Mouse (Mus musculus) neural tube, embryonic 15.5 days (tissue): ENCODE measurements around the gene Scml4. TPM values are rescaled to one million over a fixed set of nuclear protein-coding genes. Genes with fewer than 3 reads are reported as not detected.

Source experiments
- ATAC-seq: fragments of 200-750 bp; cut with Nextera tagmentation; 2 replicates; pipeline ENCODE4 v1.8.0; 2017; ENCODE audit warnings: mild to moderate bottlenecking, moderate TSS enrichment, moderate library complexity; ENCODE audit not compliant: low FRiP score
- H3K27ac ChIP-seq: fragments of 300-500 bp; sonication (generic); replicated peaks from 2 replicates; pipeline ENCODE4 v1.5.1; 2015; ENCODE audit warnings: mild to moderate bottlenecking, inconsistent platforms
- H3K27me3 ChIP-seq: fragments of 300-500 bp; sonication (generic); replicated peaks from 2 replicates; pipeline ENCODE4 v1.6.1; 2015; ENCODE audit warnings: inconsistent platforms
- H3K36me3 ChIP-seq: fragments of 300-500 bp; sonication (generic); 2 replicates; pipeline ENCODE4 v1.6.1; 2015; ENCODE audit warnings: inconsistent platforms
- H3K4me1 ChIP-seq: fragments of 300-500 bp; sonication (generic); 2 replicates; pipeline ENCODE4 v1.6.1; 2015; ENCODE audit warnings: inconsistent platforms
- H3K4me2 ChIP-seq: fragments of 300-500 bp; sonication (generic); 2 replicates; pipeline ENCODE4 v1.6.1; 2015; ENCODE audit warnings: inconsistent platforms, mild to moderate bottlenecking, moderate library complexity
- H3K4me3 ChIP-seq: fragments of 300-500 bp; sonication (generic); replicated peaks from 2 replicates; pipeline ENCODE4 v1.5.1; 2015; ENCODE audit warnings: mild to moderate bottlenecking, inconsistent platforms
- H3K9ac ChIP-seq: fragments of 300-500 bp; sonication (generic); replicated peaks from 2 replicates; pipeline ENCODE4 v1.6.1; 2015; ENCODE audit warnings: mild to moderate bottlenecking, inconsistent platforms
- H3K9me3 ChIP-seq: fragments of 300-500 bp; sonication (generic); replicated peaks from 2 replicates; pipeline ENCODE4 v1.6.1; 2016; ENCODE audit warnings: inconsistent platforms
- WGBS: fragments of 180-500 bp; shearing (Covaris S2); methylation state at CpG from one replicate; pipeline ENCODE4 v1.1.7; 2015; ENCODE audit warnings: mixed read lengths; 5-methylcytosine and 5-hydroxymethylcytosine counted together
- polyA plus RNA-seq: library from polyadenylated mRNA; unstranded; fragments of >200 nt; fragmentation: Nextera tagmentation; extraction: Ambion mirVana; gene quantifications from 2 replicates; pipeline ENCODE4 v1.2.1, GENCODE M21; 2015

The Scml4 gene
- 7.9 and 9.0 TPM in 2 replicates for polyA plus RNA-seq

DNA sequence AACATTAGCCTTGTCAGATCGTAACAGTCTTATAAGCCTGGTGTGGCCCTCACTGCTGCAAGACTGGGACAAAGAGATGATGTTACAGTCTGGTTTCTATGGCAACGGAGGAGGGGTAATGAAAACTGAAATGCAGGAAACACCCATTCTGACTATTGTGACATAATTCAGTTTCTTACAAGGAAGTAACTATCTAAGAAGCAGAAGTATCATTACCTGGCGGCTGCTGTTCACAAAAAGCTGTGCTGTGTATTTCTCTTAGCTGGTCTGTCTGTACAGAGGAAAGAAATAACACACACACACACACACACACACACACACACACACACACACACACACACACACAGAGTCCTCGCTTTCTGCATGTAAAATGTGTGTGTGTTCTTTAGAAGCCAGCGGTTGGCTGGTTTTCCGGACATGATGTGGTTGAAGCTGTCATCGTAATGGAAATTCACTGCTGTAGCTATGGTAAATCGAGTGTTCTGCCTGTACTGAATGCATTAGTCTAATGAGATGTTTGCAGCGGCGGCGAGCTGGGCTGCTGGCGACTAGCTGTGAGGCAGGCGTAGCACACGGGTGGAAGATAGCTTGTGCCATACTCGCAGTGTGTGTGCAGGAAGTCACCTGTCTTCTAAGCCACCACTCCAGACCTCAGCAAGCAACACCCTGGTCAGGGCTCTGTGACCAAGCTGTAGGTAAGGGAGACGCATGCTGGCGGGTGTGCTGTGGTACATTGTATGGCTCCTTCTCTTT, at the start of gene Scml4:
TSS of gene Scml4 (plus strand) at position 212 of the 753 bp plus-strand sequence.
- WGBS = 20% methylated on average over 17 of the region's 17 CpGs
- ATAC-seq = peak; percentile 76
- Histone ChIP-seq H3K9ac (peak within 1 kb of the TSS; percentile 41), H3K4me1 (peaks cover 41% of the 10 kb centered on the region), H3K27me3 (no peaks in the 10 kb centered on the region), H3K4me3 (peak within 1 kb of the TSS; percentile 38), H3K4me2 (peak within 1 kb of the TSS; percentile 56), H3K36me3 (no peaks in the 10 kb centered on the region), H3K9me3 (no peaks in the 10 kb centered on the region), H3K27ac (peak within 1 kb of the TSS; percentile 75)

DNA sequence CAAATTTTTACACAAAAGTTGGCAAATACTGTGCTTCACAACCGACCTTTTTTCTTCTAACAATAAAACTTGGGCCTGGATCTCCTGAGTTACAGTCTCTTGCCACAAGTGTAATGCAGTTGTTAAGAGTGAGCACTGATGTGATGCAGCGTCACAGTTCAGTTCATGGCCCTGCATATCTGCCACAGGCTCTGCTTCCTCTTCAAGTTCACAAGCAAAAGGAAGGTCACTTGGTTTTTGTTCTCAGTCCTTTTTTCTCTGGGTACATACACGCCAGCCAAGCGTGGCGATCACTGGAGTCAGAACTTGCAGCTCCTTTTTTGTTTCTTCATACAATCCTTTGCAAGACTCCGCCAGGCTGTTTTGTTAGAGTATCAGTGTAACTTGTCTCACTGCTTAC, 34.2 kb upstream of the Scml4 start:
- WGBS = 58% methylated on average over 6 of the region's 6 CpGs

GRCm38 (mm10) chr10:42827155-42827554, 33.0 kb upstream of the Scml4 start:
- H3K27ac ChIP-seq = no peak overlapping the region
- 68% methylated on average over 5 of the region's 5 CpGs for WGBS
- peaks cover 44% of the 10 kb centered on the region for H3K36me3 ChIP-seq
- no peak overlapping the region for H3K4me3 ChIP-seq
- H3K4me1 ChIP-seq = no peaks in the 10 kb centered on the region
- H3K27me3 ChIP-seq = no peaks in the 10 kb centered on the region
- H3K9me3 ChIP-seq = no peaks in the 10 kb centered on the region
- H3K4me2 ChIP-seq = no peak overlapping the region
- no peak for ATAC-seq
- no peak overlapping the region for H3K9ac ChIP-seq

More for the DNA sequence above, 34.2 kb upstream of the Scml4 start:
- Histone ChIP-seq H3K4me2 (no peak overlapping the region), H3K9ac (no peak overlapping the region), H3K4me1 (no peaks in the 10 kb centered on the region), H3K4me3 (no peak overlapping the region), H3K36me3 (peaks cover 45% of the 10 kb centered on the region), H3K27me3 (no peaks in the 10 kb centered on the region), H3K9me3 (no peaks in the 10 kb centered on the region), H3K27ac (no peak overlapping the region)
- no peak for ATAC-seq

- ATAC-seq = no peak
- H3K9ac ChIP-seq = no peak overlapping the region
- no peak overlapping the region for H3K4me3 ChIP-seq
- no peaks in the 10 kb centered on the region for H3K9me3 ChIP-seq
- no peaks in the 10 kb centered on the region for H3K4me1 ChIP-seq
- no peaks in the 10 kb centered on the region for H3K27me3 ChIP-seq
- WGBS = 92% methylated on average over 2 of the region's 2 CpGs
- H3K4me2 ChIP-seq = no peak overlapping the region
- H3K27ac ChIP-seq = no peak overlapping the region
- H3K36me3 ChIP-seq = peaks cover 43% of the 10 kb centered on the region
Observed at GRCm38 (mm10) chr10:42830007-42830406, 30.2 kb upstream of the Scml4 start.

GRCm38 (mm10) chr10:42830409-42830808, 29.8 kb upstream of the Scml4 start:
- H3K4me3 ChIP-seq = no peak overlapping the region
- H3K9ac ChIP-seq = no peak overlapping the region
- H3K4me2 ChIP-seq = no peak overlapping the region
- no peaks in the 10 kb centered on the region for H3K4me1 ChIP-seq
- no peaks in the 10 kb centered on the region for H3K27me3 ChIP-seq
- 76% methylated on average over 6 of the region's 6 CpGs for WGBS
- H3K36me3 ChIP-seq = peaks cover 42% of the 10 kb centered on the region
- no peaks in the 10 kb centered on the region for H3K9me3 ChIP-seq
- no peak overlapping the region for H3K27ac ChIP-seq
- ATAC-seq = no peak

- H3K4me2 ChIP-seq = no peak overlapping the region
- no peak overlapping the region for H3K27ac ChIP-seq
- no peaks in the 10 kb centered on the region for H3K4me1 ChIP-seq
- no peak; the same call in 1 of the 2 replicates for ATAC-seq
- no peaks in the 10 kb centered on the region for H3K9me3 ChIP-seq
- no peak overlapping the region for H3K9ac ChIP-seq
- WGBS = 42% methylated on average over 4 of the region's 4 CpGs
- peaks cover 39% of the 10 kb centered on the region for H3K36me3 ChIP-seq
- H3K27me3 ChIP-seq = no peaks in the 10 kb centered on the region
- H3K4me3 ChIP-seq = no peak overlapping the region
Observed at GRCm38 (mm10) chr10:42832677-42833076, 27.5 kb upstream of the Scml4 start.

GRCm38 (mm10) chr10:42833871-42834727, 26.1 kb upstream of the Scml4 start:
- Histone ChIP-seq H3K9me3 (no peaks in the 10 kb centered on the region), H3K4me2 (no peak overlapping the region), H3K4me1 (no peaks in the 10 kb centered on the region), H3K36me3 (peaks cover 35% of the 10 kb centered on the region), H3K27ac (peak overlapping the region; percentile 65), H3K4me3 (no peak overlapping the region), H3K9ac (no peak overlapping the region), H3K27me3 (no peaks in the 10 kb centered on the region)
- 45% methylated on average over 4 of the region's 4 CpGs for WGBS
- peak; percentile 69; the same call in 1 of the 2 replicates for ATAC-seq

DNA sequence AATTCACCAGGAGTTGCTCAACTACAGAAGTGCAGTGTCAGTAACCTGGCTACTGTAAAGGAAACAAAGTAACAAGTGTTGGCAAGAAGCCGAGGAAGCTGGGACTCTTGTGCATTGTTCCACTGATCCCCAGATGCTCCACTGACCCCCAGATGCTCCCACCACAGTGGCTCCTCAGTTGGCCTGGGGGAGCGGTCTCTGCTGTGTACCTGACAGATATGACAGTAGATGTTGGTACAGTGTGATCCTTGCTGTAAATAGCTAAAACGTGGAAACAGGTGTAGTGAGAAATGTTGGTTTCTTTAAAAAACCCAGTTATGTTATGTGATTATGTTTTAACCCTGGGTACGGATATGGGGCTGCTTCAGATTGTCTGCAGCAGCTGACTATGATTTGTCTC, 22.1 kb upstream of the Scml4 start:
- Histone ChIP-seq H3K36me3 (peaks cover 25% of the 10 kb centered on the region), H3K27ac (no peak overlapping the region), H3K9me3 (no peaks in the 10 kb centered on the region), H3K9ac (no peak overlapping the region), H3K4me3 (no peak overlapping the region), H3K4me1 (no peaks in the 10 kb centered on the region), H3K4me2 (no peak overlapping the region), H3K27me3 (no peaks in the 10 kb centered on the region)
- WGBS = 90% methylated on average over 4 of the region's 4 CpGs
- ATAC-seq = no peak

GRCm38 (mm10) chr10:42838736-42839135, 21.4 kb upstream of the Scml4 start:
- no peak for ATAC-seq
- no peak overlapping the region for H3K9ac ChIP-seq
- H3K4me2 ChIP-seq = no peak overlapping the region
- H3K9me3 ChIP-seq = no peaks in the 10 kb centered on the region
- peaks cover 23% of the 10 kb centered on the region for H3K36me3 ChIP-seq
- H3K4me3 ChIP-seq = no peak overlapping the region
- no peaks in the 10 kb centered on the region for H3K27me3 ChIP-seq
- H3K4me1 ChIP-seq = no peaks in the 10 kb centered on the region
- 98% methylated on average over 2 of the region's 2 CpGs for WGBS
- no peak overlapping the region for H3K27ac ChIP-seq

DNA sequence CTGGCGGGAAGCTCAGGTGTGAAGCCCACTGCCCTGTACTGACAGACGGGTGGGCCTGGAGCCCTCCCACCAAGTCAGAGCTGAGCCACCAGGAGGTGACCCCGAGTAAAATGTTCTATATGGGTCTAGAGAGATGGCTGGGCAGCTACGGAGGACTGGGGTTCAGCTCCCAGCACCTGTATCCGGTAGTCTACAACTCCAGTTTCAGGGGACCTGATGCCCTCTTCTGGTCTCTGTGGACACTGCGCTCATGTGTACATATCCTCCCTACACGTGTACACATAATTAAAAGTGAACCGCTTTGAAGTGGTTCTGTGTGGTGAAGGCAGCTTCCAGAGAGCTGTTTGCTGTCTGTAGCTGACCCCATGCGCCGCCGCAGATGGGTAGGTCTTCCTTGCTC, 20.1 kb upstream of the Scml4 start:
- no peak overlapping the region for H3K4me3 ChIP-seq
- H3K4me2 ChIP-seq = no peak overlapping the region
- no peak for ATAC-seq
- no peak overlapping the region for H3K27ac ChIP-seq
- 95% methylated on average over 11 of the region's 11 CpGs for WGBS
- H3K36me3 ChIP-seq = peaks cover 13% of the 10 kb centered on the region; the same call in 1 of the 2 replicates
- H3K9ac ChIP-seq = no peak overlapping the region
- H3K4me1 ChIP-seq = no peaks in the 10 kb centered on the region
- H3K27me3 ChIP-seq = no peaks in the 10 kb centered on the region
- H3K9me3 ChIP-seq = no peaks in the 10 kb centered on the region

- H3K9me3 ChIP-seq = no peaks in the 10 kb centered on the region
- WGBS = 67% methylated on average over 16 of the region's 16 CpGs
- no peak for ATAC-seq
Observed at GRCm38 (mm10) chr10:42841531-42842195, 18.5 kb upstream of the Scml4 start.

More at GRCm38 (mm10) chr10:42841531-42842195, 18.5 kb upstream of the Scml4 start:
- Histone ChIP-seq H3K4me2 (no peak overlapping the region), H3K27me3 (no peaks in the 10 kb centered on the region), H3K27ac (no peak overlapping the region), H3K4me1 (no peaks in the 10 kb centered on the region), H3K36me3 (peaks cover 11% of the 10 kb centered on the region; the same call in 1 of the 2 replicates), H3K9ac (no peak overlapping the region), H3K4me3 (no peak overlapping the region)
